Mouse (Mus musculus): ENCODE measurements around the gene Grxcr1. TPM values are rescaled to one million over a fixed set of nuclear protein-coding genes. Genes with fewer than 3 reads are reported as not detected.

Gene Grxcr1
- total and polyA plus RNA-seq, 3 experiments: not detected

DNA sequence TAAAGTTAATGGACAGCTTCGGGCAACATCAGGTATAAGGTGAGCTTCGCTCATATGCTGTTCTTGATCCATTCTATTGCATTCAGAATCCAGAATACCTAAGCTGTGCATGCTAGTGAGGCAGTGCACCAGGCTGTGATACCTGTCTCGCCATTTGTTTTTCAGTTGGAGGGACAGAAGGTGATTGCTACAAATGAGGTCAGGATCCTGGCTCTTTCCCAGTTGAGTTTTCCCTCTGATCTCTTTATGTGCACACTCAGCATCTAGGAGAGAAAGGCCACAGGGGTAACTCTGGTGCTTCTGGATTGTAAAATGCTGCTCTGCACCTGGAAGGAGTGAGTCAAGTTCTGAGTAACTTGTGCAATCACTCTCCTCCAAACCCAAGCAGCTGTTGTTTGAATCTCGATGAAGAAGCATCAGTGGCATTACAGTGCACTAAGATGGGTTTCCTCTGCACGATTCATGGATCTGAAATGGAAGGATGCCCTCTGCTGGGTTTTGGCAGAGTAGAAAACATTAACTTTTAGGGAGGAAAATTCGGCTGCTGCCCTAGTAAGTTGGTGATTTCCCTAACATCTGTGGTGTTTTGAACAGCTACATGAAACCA lies 80.9 kb downstream of the Grxcr1 start:
- Histone ChIP-seq H3K9ac (ENCODE audit: control insufficient read depth, low read depth, low read length, poor library complexity, severe bottlenecking) (no peak overlapping the region), H3K27me3 (ENCODE audit: control insufficient read depth in 1 of 2, insufficient read depth in 2 of 2, low read length in 2 of 2) (no peaks in the 10 kb centered on the region), H3K4me1 (ENCODE audit: control insufficient read depth in 1 of 2, insufficient read depth in 2 of 2, low read length in 2 of 2) (no peaks in the 10 kb centered on the region), H3K79me2 (ENCODE audit: control insufficient read depth, insufficient read depth, low read length, poor library complexity) (no peaks in the 10 kb centered on the region), H3K4me3 (ENCODE audit: control insufficient read depth in 1 of 2, insufficient read depth in 1 of 2, low read depth in 2 of 2, low read length in 2 of 2) (no peak overlapping the region), H3K27ac (ENCODE audit: control insufficient read depth, low read depth, low read length) (no peak overlapping the region), H3K36me3 (ENCODE audit: control insufficient read depth in 1 of 2, insufficient read depth in 2 of 2, low read length in 2 of 2) (no peaks in the 10 kb centered on the region), H3K9me3 (replicated peaks; ENCODE audit: insufficient read depth, low read length) (no peaks in the 10 kb centered on the region)
- no peak for DNase-seq (ENCODE audit: low read depth, low spot score)
- TF ChIP-seq NELFE (IDR thresholded peaks at IDR 0.05; ENCODE audit: low read depth, low read length) (no peak), MAZ (IDR thresholded peaks at IDR 0.05; ENCODE audit: low read depth, low read length) (no peak), CHD2 (IDR thresholded peaks at IDR 0.05; ENCODE audit: low read length) (no peak), TAL1 (IDR thresholded peaks at IDR 0.05; ENCODE audit: low read length) (no peak), ZMIZ1 (IDR thresholded peaks at IDR 0.05; ENCODE audit: low read depth, low read length) (no peak), POLR2A (IDR thresholded peaks at IDR 0.05; ENCODE audit: control insufficient read depth in 1 of 2, insufficient read depth in 1 of 2, low read depth in 1 of 2, low read length in 2 of 2, poor library complexity in 1 of 2) (no peak), UBTF (IDR thresholded peaks at IDR 0.05; ENCODE audit: borderline replicate concordance, insufficient read depth, low read depth, low read length) (no peak), KAT2A (conservative IDR thresholded peaks at IDR 0.05; ENCODE audit: low read depth, low read length) (no peak), CHD1 (IDR thresholded peaks at IDR 0.05; ENCODE audit: low read depth, low read length) (no peak)

DNA sequence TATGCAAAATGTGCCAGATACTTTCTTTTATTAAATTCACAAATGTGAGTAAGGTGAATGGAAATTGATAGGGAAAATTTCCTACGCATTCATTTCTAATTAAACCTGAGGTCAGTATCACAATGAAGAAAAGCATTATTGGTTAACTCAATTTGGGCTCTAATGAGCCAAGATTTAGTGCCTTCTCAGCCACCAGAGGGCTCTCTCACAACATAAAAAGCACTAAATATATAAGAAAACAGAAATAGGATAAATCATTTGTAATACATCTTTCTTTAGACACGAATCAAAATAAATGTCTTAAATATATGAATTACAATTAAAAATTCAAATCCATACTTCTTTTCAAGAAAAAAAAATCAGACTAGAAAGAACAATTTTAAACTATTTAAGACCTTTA lies 89.2 kb downstream of the Grxcr1 start:
- no peak overlapping the region for H3K27ac ChIP-seq (ENCODE audit: control insufficient read depth, low read depth, low read length)
- H3K9ac ChIP-seq (ENCODE audit: control insufficient read depth, low read depth, low read length, poor library complexity, severe bottlenecking): no peak overlapping the region
- H3K4me1 ChIP-seq (ENCODE audit: control insufficient read depth in 1 of 2, insufficient read depth in 2 of 2, low read length in 2 of 2): no peaks in the 10 kb centered on the region
- no peaks in the 10 kb centered on the region for H3K79me2 ChIP-seq (ENCODE audit: control insufficient read depth, insufficient read depth, low read length, poor library complexity)
- peak; percentile 9 for DNase-seq (ENCODE audit: low read depth, low spot score)
- TF ChIP-seq CTCF (IDR thresholded peaks at IDR 0.05 in 2 of 3, conservative IDR thresholded peaks at IDR 0.05 in 1 of 3; ENCODE audit: control insufficient read depth in 1 of 3, insufficient read depth in 1 of 3, low read depth in 2 of 3, low read length in 3 of 3, poor library complexity in 1 of 3, severe bottlenecking in 1 of 3) (peak in 1 of 3 experiments; percentile 51; a peak in 3 of 6 replicates), RAD21 (IDR thresholded peaks at IDR 0.05; ENCODE audit: low read depth, low read length) (peak; percentile 55), ZC3H11A (IDR thresholded peaks at IDR 0.05; ENCODE audit: low read depth, low read length) (0 out of 2 replicates have a peak, but pooled peaks have one; percentile 29), POLR2AphosphoS2 (IDR thresholded peaks at IDR 0.05; ENCODE audit: low read length) (no peak), SMC3 (IDR thresholded peaks at IDR 0.05; ENCODE audit: low read depth, low read length) (peak; percentile 51)
- no peaks in the 10 kb centered on the region for H3K9me3 ChIP-seq (replicated peaks; ENCODE audit: insufficient read depth, low read length)
- H3K27me3 ChIP-seq (ENCODE audit: control insufficient read depth in 1 of 2, insufficient read depth in 2 of 2, low read length in 2 of 2): no peaks in the 10 kb centered on the region
- H3K4me3 ChIP-seq (ENCODE audit: control insufficient read depth in 1 of 2, insufficient read depth in 1 of 2, low read depth in 2 of 2, low read length in 2 of 2): no peak overlapping the region
- H3K36me3 ChIP-seq (ENCODE audit: control insufficient read depth in 1 of 2, insufficient read depth in 2 of 2, low read length in 2 of 2): no peaks in the 10 kb centered on the region

DNA sequence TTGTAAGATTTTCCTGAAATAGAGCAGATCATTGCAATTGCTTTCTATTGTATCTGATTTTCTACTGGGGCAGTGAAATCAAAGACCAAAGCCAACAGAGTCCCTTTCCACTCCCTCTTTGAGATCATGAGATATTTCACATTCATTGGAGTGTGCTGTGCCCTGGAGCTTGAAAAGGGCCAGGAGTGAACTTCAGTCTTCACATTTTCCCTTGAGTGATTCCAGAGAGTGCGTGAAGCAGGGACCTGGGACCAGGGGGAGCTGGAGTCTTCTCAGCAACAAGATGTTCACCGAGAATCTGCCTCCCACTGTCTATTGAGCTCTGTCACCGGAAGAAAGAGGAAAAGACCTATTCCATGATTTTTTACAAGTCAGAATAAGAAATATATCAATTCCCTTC lies 91.2 kb downstream of the Grxcr1 start:
- Histone ChIP-seq H3K36me3 (ENCODE audit: control insufficient read depth in 1 of 2, insufficient read depth in 2 of 2, low read length in 2 of 2) (no peaks in the 10 kb centered on the region), H3K4me3 (ENCODE audit: control insufficient read depth in 1 of 2, insufficient read depth in 1 of 2, low read depth in 2 of 2, low read length in 2 of 2) (no peak overlapping the region), H3K9ac (ENCODE audit: control insufficient read depth, low read depth, low read length, poor library complexity, severe bottlenecking) (no peak overlapping the region), H3K9me3 (replicated peaks; ENCODE audit: insufficient read depth, low read length) (no peaks in the 10 kb centered on the region), H3K79me2 (ENCODE audit: control insufficient read depth, insufficient read depth, low read length, poor library complexity) (no peaks in the 10 kb centered on the region), H3K27ac (ENCODE audit: control insufficient read depth, low read depth, low read length) (no peak overlapping the region), H3K27me3 (ENCODE audit: control insufficient read depth in 1 of 2, insufficient read depth in 2 of 2, low read length in 2 of 2) (no peaks in the 10 kb centered on the region), H3K4me1 (ENCODE audit: control insufficient read depth in 1 of 2, insufficient read depth in 2 of 2, low read length in 2 of 2) (no peaks in the 10 kb centered on the region)
- DNase-seq (ENCODE audit: low read depth, low spot score): no peak
- no peak for TF ChIP-seq ZMIZ1 (IDR thresholded peaks at IDR 0.05; ENCODE audit: low read depth, low read length)
- TF ChIP-seq MYB (IDR thresholded peaks at IDR 0.05; ENCODE audit: low read depth, low read length): no peak
- TF ChIP-seq TBP (IDR thresholded peaks at IDR 0.05; ENCODE audit: low read depth, low read length): no peak
- no peak for TF ChIP-seq SIN3A (IDR thresholded peaks at IDR 0.05; ENCODE audit: low read length)
- TF ChIP-seq POLR2AphosphoS2 (IDR thresholded peaks at IDR 0.05; ENCODE audit: low read length): no peak
- TF ChIP-seq POLR2AphosphoS5 (IDR thresholded peaks at IDR 0.05; ENCODE audit: borderline replicate concordance, low read depth, low read length): no peak
- no peak for TF ChIP-seq MYC (IDR thresholded peaks at IDR 0.05; ENCODE audit: low read depth, low read length)
- TF ChIP-seq GABPA (IDR thresholded peaks at IDR 0.05; ENCODE audit: low read depth, low read length): no peak
- no peak for TF ChIP-seq JUND (IDR thresholded peaks at IDR 0.05; ENCODE audit: low read depth, low read length)
- TF ChIP-seq E2F4 (IDR thresholded peaks at IDR 0.05; ENCODE audit: borderline replicate concordance, low read depth, low read length): no peak
- TF ChIP-seq MXI1 (IDR thresholded peaks at IDR 0.05; ENCODE audit: low read depth, low read length): no peak
- no peak for TF ChIP-seq ZC3H11A (IDR thresholded peaks at IDR 0.05; ENCODE audit: low read depth, low read length)
- no peak for TF ChIP-seq RAD21 (IDR thresholded peaks at IDR 0.05; ENCODE audit: low read depth, low read length)
- no peak for TF ChIP-seq MAZ (IDR thresholded peaks at IDR 0.05; ENCODE audit: low read depth, low read length)
- no peak for TF ChIP-seq EP300 (IDR thresholded peaks at IDR 0.05; ENCODE audit: low read depth in 1 of 2, low read length in 2 of 2)
- TF ChIP-seq SMC3 (IDR thresholded peaks at IDR 0.05; ENCODE audit: low read depth, low read length): no peak
- TF ChIP-seq RCOR1 (IDR thresholded peaks at IDR 0.05; ENCODE audit: low read depth, low read length): no peak
- no peak for TF ChIP-seq TAL1 (IDR thresholded peaks at IDR 0.05; ENCODE audit: low read length)

Data from MEL (cell line).